Mouse (Mus musculus) kidney, embryonic 15.5 days (tissue): ENCODE results near the gene Jam2. TPM values are rescaled to one million over a fixed set of nuclear protein-coding genes. Genes with fewer than 3 reads are reported as not detected.

Experiments used
- ATAC-seq: fragments of 200-750 bp; cut with Nextera tagmentation; replicated peaks from 2 replicates; pipeline ENCODE4 v1.8.0; 2017; ENCODE audit warnings: moderate TSS enrichment; ENCODE audit not compliant: low FRiP score
- H3K27ac ChIP-seq: fragments of 300-500 bp; sonication (generic); 2 replicates; pipeline ENCODE4 v1.5.1; 2015; ENCODE audit warnings: mild to moderate bottlenecking, inconsistent platforms
- H3K27me3 ChIP-seq: fragments of 300-500 bp; sonication (generic); 2 replicates; pipeline ENCODE4 v1.6.1; 2015; ENCODE audit warnings: inconsistent platforms
- H3K36me3 ChIP-seq: fragments of 300-500 bp; sonication (generic); 2 replicates; pipeline ENCODE4 v1.6.1; 2015; ENCODE audit warnings: inconsistent platforms
- H3K4me1 ChIP-seq: fragments of 300-500 bp; sonication (generic); 2 replicates; pipeline ENCODE4 v1.6.1; 2015; ENCODE audit warnings: inconsistent platforms
- H3K4me2 ChIP-seq: fragments of 300-500 bp; sonication (generic); 2 replicates; pipeline ENCODE4 v1.6.1; 2015; ENCODE audit warnings: moderate library complexity, mild to moderate bottlenecking, inconsistent platforms
- H3K4me3 ChIP-seq: fragments of 300-500 bp; sonication (generic); replicated peaks from 2 replicates; pipeline ENCODE4 v1.5.1; 2015; ENCODE audit warnings: mild to moderate bottlenecking, inconsistent platforms
- H3K9ac ChIP-seq: fragments of 300-500 bp; sonication (generic); 2 replicates; pipeline ENCODE4 v1.6.1; 2015; ENCODE audit warnings: mild to moderate bottlenecking, inconsistent platforms
- H3K9me3 ChIP-seq: fragments of 300-500 bp; sonication (generic); replicated peaks from 2 replicates; pipeline ENCODE4 v1.6.1; 2016; ENCODE audit warnings: inconsistent platforms
- WGBS: fragments of 180-500 bp; shearing (Covaris S2); methylation state at CpG from one replicate; pipeline ENCODE4 v1.1.7; 2015; ENCODE audit warnings: mixed read lengths; 5-methylcytosine and 5-hydroxymethylcytosine counted together
- polyA plus RNA-seq: library from polyadenylated mRNA; unstranded; fragments of >200 nt; fragmentation: Nextera tagmentation; extraction: Ambion mirVana; gene quantifications from 2 replicates; pipeline ENCODE4 v1.2.1, GENCODE M21; 2015

Jam2 gene
- polyA plus RNA-seq, 1 experiment from 2014 or later, result 4.0 TPM

DNA sequence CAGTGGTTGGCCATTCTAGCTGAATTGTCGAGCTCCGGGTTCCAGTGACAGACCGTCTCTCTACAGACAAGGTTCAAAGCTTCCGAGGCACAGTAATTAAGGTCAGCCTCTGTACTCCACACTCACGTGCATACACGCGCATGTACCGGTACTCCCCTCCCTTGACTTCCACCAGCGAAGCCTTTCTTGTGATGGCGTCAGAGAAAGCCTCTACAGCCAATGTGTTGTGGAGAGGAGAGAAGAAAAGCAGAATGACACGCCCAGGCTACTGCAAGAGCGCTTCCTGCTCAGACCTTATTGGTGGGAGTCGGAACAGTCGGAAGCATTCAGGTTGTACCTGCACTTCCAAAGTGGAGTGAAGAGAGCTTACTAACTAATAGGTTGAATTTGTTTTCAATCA, 19.5 kb downstream of the Jam2 start:
- WGBS, result 86% methylated on average over 14 of the region's 14 CpGs
- no peak overlapping the region for H3K4me2 ChIP-seq
- H3K4me3 ChIP-seq, result no peak overlapping the region
- no peak overlapping the region for H3K9ac ChIP-seq
- H3K27me3 ChIP-seq, result no peaks in the 10 kb centered on the region
- no peak overlapping the region for H3K27ac ChIP-seq
- no peaks in the 10 kb centered on the region for H3K36me3 ChIP-seq
- H3K4me1 ChIP-seq, result no peaks in the 10 kb centered on the region
- ATAC-seq, result no peak
- no peaks in the 10 kb centered on the region for H3K9me3 ChIP-seq

GRCm38 (mm10) chr16:84795337-84795736, 21.4 kb downstream of the Jam2 start:
- no peak overlapping the region for H3K4me3 ChIP-seq
- no peak overlapping the region for H3K9ac ChIP-seq
- no peaks in the 10 kb centered on the region for H3K36me3 ChIP-seq
- no peaks in the 10 kb centered on the region for H3K9me3 ChIP-seq
- H3K4me1 ChIP-seq, result no peaks in the 10 kb centered on the region
- ATAC-seq, result no peak
- H3K27ac ChIP-seq, result no peak overlapping the region
- 62% methylated on average over 3 of the region's 3 CpGs for WGBS
- H3K4me2 ChIP-seq, result no peak overlapping the region
- no peaks in the 10 kb centered on the region for H3K27me3 ChIP-seq

- Histone ChIP-seq H3K4me1 (no peaks in the 10 kb centered on the region), H3K27ac (no peak overlapping the region), H3K4me2 (no peak overlapping the region), H3K9ac (no peak overlapping the region), H3K36me3 (no peaks in the 10 kb centered on the region), H3K27me3 (no peaks in the 10 kb centered on the region), H3K4me3 (no peak overlapping the region), H3K9me3 (no peaks in the 10 kb centered on the region)
- no peak for ATAC-seq
- WGBS, result 77% methylated on average over 9 of the region's 9 CpGs
Measured at GRCm38 (mm10) chr16:84796678-84797077, 22.8 kb downstream of the Jam2 start.

GRCm38 (mm10) chr16:84800038-84800437, 26.1 kb downstream of the Jam2 start:
- no peak for ATAC-seq
- Histone ChIP-seq H3K4me2 (no peak overlapping the region), H3K4me1 (peaks cover 7% of the 10 kb centered on the region; the same call in 1 of the 2 replicates), H3K36me3 (no peaks in the 10 kb centered on the region), H3K27ac (no peak overlapping the region), H3K9ac (no peak overlapping the region), H3K4me3 (no peak overlapping the region), H3K27me3 (no peaks in the 10 kb centered on the region), H3K9me3 (no peaks in the 10 kb centered on the region)
- WGBS, result 86% methylated on average over 1 of the region's 2 CpGs

- peaks cover 7% of the 10 kb centered on the region; the same call in 1 of the 2 replicates for H3K4me1 ChIP-seq
- H3K9me3 ChIP-seq, result no peaks in the 10 kb centered on the region
- H3K4me3 ChIP-seq, result no peak overlapping the region
- no peak overlapping the region for H3K4me2 ChIP-seq
- H3K27ac ChIP-seq, result no peak overlapping the region
- H3K9ac ChIP-seq, result no peak overlapping the region
- 26% methylated on average over 6 of the region's 6 CpGs for WGBS
- H3K27me3 ChIP-seq, result no peaks in the 10 kb centered on the region
- no peaks in the 10 kb centered on the region for H3K36me3 ChIP-seq
- ATAC-seq, result peak; percentile 74
Measured at GRCm38 (mm10) chr16:84802217-84802616, 28.3 kb downstream of the Jam2 start.

DNA sequence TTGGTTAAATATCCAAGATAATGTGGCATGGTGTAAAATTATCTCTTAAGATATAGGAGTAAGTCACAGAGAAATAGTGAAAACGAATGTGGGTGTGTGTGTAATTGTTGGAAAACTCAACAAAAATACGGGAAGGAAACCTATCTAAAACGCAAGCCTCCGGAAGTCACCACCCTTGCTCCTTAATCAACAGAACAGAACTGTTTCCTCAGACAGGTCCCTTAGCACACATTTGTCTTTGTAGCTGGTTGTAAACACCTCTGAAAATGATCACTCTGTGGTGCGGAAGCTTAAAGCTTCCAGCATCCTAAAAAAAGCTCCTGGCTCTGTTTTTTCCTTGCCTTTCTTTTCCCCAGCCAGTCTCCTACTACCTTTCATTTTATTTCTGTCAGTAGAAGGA, 30.9 kb downstream of the Jam2 start:
- ATAC-seq, result no peak
- Histone ChIP-seq H3K4me2 (no peak overlapping the region), H3K36me3 (no peaks in the 10 kb centered on the region), H3K4me3 (no peak overlapping the region), H3K27ac (no peak overlapping the region), H3K27me3 (no peaks in the 10 kb centered on the region), H3K4me1 (peaks cover 7% of the 10 kb centered on the region; the same call in 1 of the 2 replicates), H3K9ac (no peak overlapping the region), H3K9me3 (no peaks in the 10 kb centered on the region)
- WGBS, result 52% methylated on average over 5 of the region's 5 CpGs

DNA sequence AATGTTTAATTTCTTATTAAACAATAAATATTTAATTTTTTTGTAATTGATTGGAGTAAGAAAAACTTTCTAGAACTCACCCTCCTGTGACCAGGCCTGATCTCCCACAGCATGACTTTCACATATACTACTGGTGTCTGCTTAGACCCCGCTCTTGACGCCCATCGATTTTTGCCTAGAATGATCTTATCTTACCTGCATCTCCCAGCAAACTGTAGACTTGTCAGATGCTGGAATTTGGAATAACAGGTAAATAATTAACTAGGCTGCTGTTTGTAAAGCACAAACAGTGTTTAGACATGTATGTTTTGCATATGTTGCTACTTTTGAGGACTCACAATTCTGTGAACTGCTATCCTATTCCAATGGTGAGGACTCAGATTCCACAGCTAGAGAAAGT, 32.3 kb downstream of the Jam2 start:
- ATAC-seq, result no peak
- Histone ChIP-seq H3K4me1 (peaks cover 7% of the 10 kb centered on the region; the same call in 1 of the 2 replicates), H3K9me3 (no peaks in the 10 kb centered on the region), H3K36me3 (no peaks in the 10 kb centered on the region), H3K9ac (no peak overlapping the region), H3K27ac (no peak overlapping the region), H3K4me2 (no peak overlapping the region), H3K4me3 (no peak overlapping the region), H3K27me3 (no peaks in the 10 kb centered on the region)
- 90% methylated on average over 3 of the region's 3 CpGs for WGBS

GRCm38 (mm10) chr16:84807874-84808273, 34.0 kb downstream of the Jam2 start:
- 95% methylated on average over 7 of the region's 7 CpGs for WGBS
- Histone ChIP-seq H3K36me3 (no peaks in the 10 kb centered on the region), H3K9ac (no peak overlapping the region), H3K27ac (no peak overlapping the region), H3K4me2 (no peak overlapping the region), H3K4me1 (no peaks in the 10 kb centered on the region), H3K9me3 (no peaks in the 10 kb centered on the region), H3K4me3 (no peak overlapping the region), H3K27me3 (no peaks in the 10 kb centered on the region)
- ATAC-seq, result no peak

DNA sequence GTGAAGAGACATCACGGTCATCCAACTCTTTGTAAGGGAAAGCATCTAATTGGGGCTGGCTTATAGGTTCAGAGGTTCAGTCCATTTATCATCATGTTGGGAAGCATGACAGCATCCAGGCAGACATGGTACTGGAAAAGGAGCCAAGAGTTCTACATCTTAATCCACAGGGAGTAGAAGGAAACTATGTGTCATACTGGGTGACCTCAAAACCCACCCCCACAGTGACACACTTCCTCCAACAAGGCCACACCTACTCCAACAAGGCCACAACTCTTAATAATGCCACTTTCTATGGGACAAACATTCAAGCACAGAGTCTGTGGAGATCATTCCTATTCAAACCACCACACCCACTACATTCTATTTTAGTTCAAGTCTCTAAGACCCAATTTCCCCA, 36.3 kb downstream of the Jam2 start:
- no peak overlapping the region for H3K4me3 ChIP-seq
- H3K9me3 ChIP-seq, result no peaks in the 10 kb centered on the region
- H3K4me1 ChIP-seq, result no peaks in the 10 kb centered on the region
- no peak overlapping the region for H3K4me2 ChIP-seq
- no peak overlapping the region for H3K9ac ChIP-seq
- no peaks in the 10 kb centered on the region for H3K36me3 ChIP-seq
- H3K27ac ChIP-seq, result no peak overlapping the region
- no peaks in the 10 kb centered on the region for H3K27me3 ChIP-seq
- 75% methylated on average over 1 of the region's 1 CpGs for WGBS
- no peak for ATAC-seq

GRCm38 (mm10) chr16:84813852-84814251, 39.9 kb downstream of the Jam2 start:
- Histone ChIP-seq H3K27ac (no peak overlapping the region), H3K9ac (no peak overlapping the region), H3K27me3 (no peaks in the 10 kb centered on the region), H3K4me2 (no peak overlapping the region), H3K36me3 (no peaks in the 10 kb centered on the region), H3K4me1 (no peaks in the 10 kb centered on the region), H3K9me3 (no peaks in the 10 kb centered on the region), H3K4me3 (no peak overlapping the region)
- WGBS, result 80% methylated on average over 8 of the region's 8 CpGs
- ATAC-seq, result no peak

DNA sequence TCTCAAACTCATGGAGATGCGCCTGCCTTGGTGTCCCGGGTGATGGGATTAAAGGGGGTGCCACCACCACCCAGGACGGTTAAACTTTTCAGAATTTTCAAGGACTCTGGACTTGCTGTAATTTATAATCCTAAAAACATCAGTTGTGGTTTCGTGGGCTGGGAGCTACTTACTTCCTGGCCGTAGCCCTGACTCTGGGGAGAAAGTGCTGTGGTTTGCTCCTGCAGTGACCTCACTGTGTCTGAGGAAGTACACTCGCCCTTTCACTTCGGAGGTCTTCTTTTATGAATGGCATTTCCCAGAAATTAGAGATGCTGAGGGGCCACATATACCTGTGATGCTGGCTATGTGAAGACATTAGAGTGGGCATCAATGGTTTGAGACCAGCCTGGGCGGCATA, 40.6 kb downstream of the Jam2 start:
- no peak overlapping the region for H3K4me2 ChIP-seq
- H3K9me3 ChIP-seq, result no peaks in the 10 kb centered on the region
- H3K27ac ChIP-seq, result no peak overlapping the region
- WGBS, result 66% methylated on average over 8 of the region's 8 CpGs
- H3K27me3 ChIP-seq, result no peaks in the 10 kb centered on the region
- H3K9ac ChIP-seq, result no peak overlapping the region
- no peaks in the 10 kb centered on the region for H3K4me1 ChIP-seq
- H3K36me3 ChIP-seq, result no peaks in the 10 kb centered on the region
- no peak overlapping the region for H3K4me3 ChIP-seq
- no peak for ATAC-seq

DNA sequence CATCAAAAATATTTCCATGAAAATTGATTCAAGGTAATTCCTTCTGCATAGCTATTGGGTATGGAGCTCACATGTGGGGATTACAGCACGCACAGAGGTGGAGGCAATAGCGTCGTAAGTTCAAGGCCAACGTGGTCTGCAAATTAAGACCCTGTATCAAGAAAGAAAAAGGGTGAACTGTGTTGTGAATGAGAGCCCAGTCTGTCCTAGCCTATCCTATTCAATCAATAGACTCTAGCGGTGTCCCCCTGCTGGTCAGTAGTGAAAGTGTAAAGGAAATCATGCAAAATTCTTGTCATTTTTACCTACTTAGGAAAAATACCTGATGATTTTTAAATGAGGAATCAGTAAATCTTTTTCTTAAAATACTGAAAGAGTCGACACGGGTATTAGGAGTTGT, 43.5 kb downstream of the Jam2 start:
- no peaks in the 10 kb centered on the region for H3K4me1 ChIP-seq
- H3K9ac ChIP-seq, result no peak overlapping the region
- H3K27me3 ChIP-seq, result no peaks in the 10 kb centered on the region
- ATAC-seq, result no peak
- no peak overlapping the region for H3K4me3 ChIP-seq
- WGBS, result 41% methylated on average over 7 of the region's 7 CpGs
- H3K4me2 ChIP-seq, result no peak overlapping the region
- H3K9me3 ChIP-seq, result no peaks in the 10 kb centered on the region
- no peak overlapping the region for H3K27ac ChIP-seq
- peaks cover 12% of the 10 kb centered on the region for H3K36me3 ChIP-seq

GRCm38 (mm10) chr16:84825009-84825408, 51.1 kb downstream of the Jam2 start:
- H3K36me3 ChIP-seq, result peaks cover 75% of the 10 kb centered on the region

More at GRCm38 (mm10) chr16:84825009-84825408, 51.1 kb downstream of the Jam2 start:
- H3K9me3 ChIP-seq, result no peaks in the 10 kb centered on the region
- no peak overlapping the region for H3K9ac ChIP-seq
- no peak overlapping the region for H3K4me2 ChIP-seq
- WGBS, result 72% methylated on average over 6 of the region's 6 CpGs
- H3K27me3 ChIP-seq, result no peaks in the 10 kb centered on the region
- H3K4me1 ChIP-seq, result no peaks in the 10 kb centered on the region
- 0 out of 2 replicates have a peak overlapping the region, but pooled peaks have one; percentile 14 for H3K27ac ChIP-seq
- H3K4me3 ChIP-seq, result no peak overlapping the region
- peak; percentile 33; the same call in 1 of the 2 replicates for ATAC-seq
